Mouse (Mus musculus): Measurements from ENCODE around the gene A3galt2.

A3galt2 gene

DNA sequence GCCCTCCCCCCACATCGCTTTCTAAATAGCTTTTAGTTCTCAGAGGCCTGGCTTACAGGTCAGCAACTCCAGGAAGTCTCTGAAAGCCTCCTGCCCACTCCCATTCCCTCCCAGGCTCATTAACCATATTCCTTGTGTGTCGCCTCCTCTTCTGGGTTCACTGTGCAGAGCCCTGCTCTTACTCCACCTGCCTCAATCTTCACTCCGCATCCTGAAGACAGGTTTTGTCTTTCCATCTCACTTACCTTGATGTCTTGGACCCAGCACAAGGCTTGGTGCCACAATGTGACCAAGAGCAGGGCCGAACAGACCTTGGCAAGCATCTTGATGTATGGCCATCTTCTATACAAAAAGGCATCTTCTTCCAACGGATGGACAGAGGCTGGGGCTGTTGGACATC lies 4.0 kb downstream of the A3galt2 start:
- DNase-seq: no peak

GRCm38 (mm10) chr4:128760029-128760428 lies 4.9 kb downstream of the A3galt2 start:
- no peak for DNase-seq

- DNase-seq: no peak
Observed at GRCm38 (mm10) chr4:128766929-128767328, 11.8 kb downstream of the A3galt2 start.

DNA sequence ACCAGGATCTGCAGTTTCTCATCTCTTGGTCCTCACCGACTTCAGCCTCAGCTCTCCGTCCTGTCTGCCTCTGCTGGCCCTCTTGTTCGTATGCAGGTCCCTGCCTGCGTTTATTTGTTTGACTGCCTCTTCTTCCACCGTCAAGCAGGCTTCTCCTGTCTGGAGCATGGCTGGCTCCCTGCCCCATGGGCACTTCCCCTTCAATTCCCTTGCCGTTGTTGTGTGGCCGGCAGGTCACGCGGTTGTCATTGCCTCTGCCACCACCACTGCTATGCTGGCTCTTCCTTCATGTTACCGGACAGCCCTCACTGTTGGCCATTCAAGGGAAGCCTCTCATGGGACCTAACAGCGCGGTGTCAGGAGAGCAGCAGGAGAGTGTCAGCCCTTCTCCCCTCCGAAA lies 13.0 kb downstream of the A3galt2 start:
- peak in 1 of 2 experiments; percentile 36 for DNase-seq

- no peak for DNase-seq
Observed at GRCm38 (mm10) chr4:128769569-128770355, 14.6 kb downstream of the A3galt2 start.

- no peak for DNase-seq
Observed at GRCm38 (mm10) chr4:128770698-128771097, 15.5 kb downstream of the A3galt2 start.

- no peak for DNase-seq
Observed at GRCm38 (mm10) chr4:128773820-128774219, 18.7 kb downstream of the A3galt2 start.

GRCm38 (mm10) chr4:128774467-128774866 lies 19.3 kb downstream of the A3galt2 start:
- peak; percentile 58 to 83 for DNase-seq

GRCm38 (mm10) chr4:128776568-128777289 lies 21.6 kb downstream of the A3galt2 start:
- peak; percentile 72 to 91 for DNase-seq

DNA sequence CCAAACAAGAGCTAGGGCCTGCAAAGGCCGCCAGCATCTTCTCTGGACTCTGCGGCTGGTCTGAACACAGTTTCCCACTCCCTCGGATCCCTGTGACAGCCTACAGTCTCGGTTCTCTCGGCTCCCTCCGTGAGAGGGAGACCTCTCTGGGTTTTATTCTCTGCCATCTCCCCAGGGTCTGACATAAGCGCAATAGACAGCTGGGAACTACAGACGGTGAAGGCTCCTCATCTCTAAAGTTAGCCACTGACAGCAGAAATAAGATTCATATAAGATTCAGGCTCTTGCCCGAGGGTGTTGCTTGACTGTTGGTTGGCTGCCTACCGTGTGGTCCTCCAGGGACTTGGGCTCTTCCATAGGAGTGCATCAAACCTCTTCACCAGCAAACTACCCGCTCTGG lies 22.4 kb downstream of the A3galt2 start:
- DNase-seq: no peak

DNA sequence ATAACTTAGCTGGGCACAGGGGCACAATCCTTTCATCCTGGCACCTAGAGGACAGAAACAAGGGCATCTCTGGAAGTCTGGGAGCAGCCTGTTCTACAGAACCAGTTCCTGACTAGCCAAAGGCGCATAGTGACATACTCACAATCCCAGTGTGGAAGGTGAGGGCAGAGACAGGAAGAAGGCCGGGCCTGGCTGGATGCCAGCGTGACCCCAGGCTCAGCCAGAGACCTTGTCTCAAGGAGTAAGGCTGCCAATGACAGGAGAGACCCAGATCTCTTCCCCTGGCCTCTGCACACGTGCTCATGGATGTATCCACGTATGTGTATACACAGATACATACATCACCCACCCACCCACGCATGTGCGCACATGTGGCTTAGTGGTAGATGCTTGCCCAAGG lies 26.9 kb downstream of the A3galt2 start:
- peak in 1 of 2 experiments; percentile 47 for DNase-seq

GRCm38 (mm10) chr4:128782645-128783044 lies 27.5 kb downstream of the A3galt2 start:
- no peak for DNase-seq

GRCm38 (mm10) chr4:128784950-128785631 lies 29.9 kb downstream of the A3galt2 start:
- no peak for DNase-seq

- no peak for DNase-seq
Observed at GRCm38 (mm10) chr4:128785921-128786654, 30.9 kb downstream of the A3galt2 start.

GRCm38 (mm10) chr4:128787023-128787939 lies 32.1 kb downstream of the A3galt2 start:
- no peak for DNase-seq

DNA sequence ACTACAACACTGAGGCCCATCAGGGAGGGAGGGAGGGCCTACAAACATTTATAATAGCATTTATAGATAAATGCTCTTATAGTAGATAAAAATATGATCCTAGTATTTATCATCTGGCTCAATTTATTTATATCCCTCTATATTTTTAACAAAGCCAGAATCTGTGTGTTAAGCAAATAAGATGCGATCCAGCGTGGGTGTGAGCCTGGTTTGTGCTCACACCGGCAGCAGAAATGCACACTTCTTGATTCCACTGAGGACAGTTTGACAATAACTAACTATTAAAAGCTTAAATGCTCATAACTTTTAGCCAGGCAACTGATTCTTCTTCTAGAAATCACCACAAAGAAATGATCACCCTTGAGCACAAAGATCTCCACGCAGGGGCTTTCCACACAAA lies 32.9 kb downstream of the A3galt2 start:
- no peak for DNase-seq

DNA sequence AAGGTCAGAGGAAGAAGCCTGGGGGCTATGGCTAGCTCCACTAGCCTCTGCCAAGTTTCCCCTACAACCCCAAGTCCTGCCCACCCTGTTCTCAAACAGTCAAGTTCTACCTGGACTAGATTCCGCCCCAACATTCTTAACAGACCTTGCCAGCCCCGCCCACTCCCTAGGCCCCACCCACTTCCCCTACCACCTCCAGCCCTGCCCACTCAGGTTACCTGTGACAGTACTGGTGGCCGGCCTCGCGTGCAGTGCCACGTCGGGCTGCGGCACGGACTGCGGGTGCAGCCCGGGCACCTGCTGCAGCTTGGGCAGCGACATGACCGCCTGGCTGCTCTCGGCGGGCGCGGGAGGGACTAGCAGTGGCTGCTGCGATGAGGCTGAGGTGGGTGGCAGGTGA lies 34.5 kb downstream of the A3galt2 start:
- DNase-seq: peak; percentile 62 to 84

DNA sequence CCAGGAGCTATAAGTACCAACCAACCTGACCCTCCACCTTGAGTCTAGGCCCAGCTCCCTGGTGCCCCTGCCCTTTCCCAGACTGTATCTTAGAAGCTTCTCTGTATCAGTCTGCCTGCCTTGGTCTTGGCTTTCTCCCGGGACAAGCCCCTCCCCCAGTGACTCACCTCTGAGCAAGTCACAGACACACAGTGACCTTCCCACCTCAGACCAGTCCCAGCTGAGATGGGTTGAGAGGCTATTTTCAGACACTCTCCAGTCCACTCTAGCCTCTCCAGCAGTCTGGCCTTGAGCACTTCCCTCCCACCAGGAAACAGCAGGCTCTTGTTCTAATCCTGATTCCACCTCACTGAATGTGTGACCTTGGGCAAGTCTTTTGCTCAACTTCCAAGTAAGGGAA lies 38.5 kb downstream of the A3galt2 start:
- DNase-seq: peak in 1 of 2 experiments; percentile 32

DNA sequence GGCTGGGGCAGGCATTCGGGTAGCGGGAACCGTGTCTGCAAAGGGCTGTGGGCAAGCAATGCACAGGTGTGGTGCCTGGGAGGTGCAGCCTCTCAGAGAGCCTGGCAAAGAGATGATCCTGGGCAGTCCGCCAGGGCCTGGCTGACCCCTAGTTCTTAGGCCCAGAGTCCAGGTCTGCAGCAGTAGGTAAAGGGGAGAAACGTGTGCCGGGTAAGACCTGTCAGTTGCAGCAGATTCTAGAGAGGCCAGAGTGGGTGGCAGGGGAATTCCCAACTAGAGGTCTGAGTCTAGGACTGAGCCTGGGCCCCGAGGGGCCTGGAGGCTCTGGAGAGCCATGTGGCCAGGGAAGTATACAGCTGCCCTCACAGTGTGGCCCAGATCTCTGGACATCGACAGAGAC lies 39.0 kb downstream of the A3galt2 start:
- DNase-seq: peak; percentile 93 to 94

- peak in 1 of 2 experiments; percentile 60 for DNase-seq
Observed at GRCm38 (mm10) chr4:128795596-128795995, 40.4 kb downstream of the A3galt2 start.

GRCm38 (mm10) chr4:128796788-128797187 lies 41.6 kb downstream of the A3galt2 start:
- peak in 1 of 2 experiments; percentile 63 for DNase-seq
